In the genomic region with DNA sequence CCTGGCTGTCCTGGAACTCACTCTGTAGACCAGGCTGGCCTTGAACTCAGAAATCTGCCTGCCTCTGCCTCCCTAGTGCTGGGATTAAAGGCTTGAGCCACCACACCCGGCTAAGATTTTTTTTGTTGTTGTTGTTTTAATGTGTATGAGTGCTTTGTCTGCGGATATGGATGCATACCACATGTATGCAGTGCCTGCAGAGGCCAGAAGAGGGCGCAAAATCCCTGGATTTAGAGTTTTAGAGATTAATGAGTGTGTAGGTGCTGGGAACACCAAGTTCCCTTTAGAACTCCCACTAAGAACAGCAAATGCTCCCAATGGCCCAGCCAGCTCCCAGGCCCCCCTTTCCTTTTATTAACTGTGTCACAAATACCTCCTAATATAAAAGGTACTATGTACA, we compare ENCODE assay signal across 9 mouse cellular contexts. TPM values are rescaled to one million over a fixed set of nuclear protein-coding genes. Genes with fewer than 3 reads are reported as not detected.
DNase-seq lines count a peak whose midpoint lies in the region; ATAC-seq and TF ChIP-seq lines count a peak whose summit lies in the region.
"Had no signal": no experiment of that assay in that cellular context is flagged by ENCODE, and none has a peak within 500 bp of the region (broad histone marks: within the 10 kb centered on the region; RNA-seq: fewer than 3 reads in every experiment).

No protein-coding gene starts in this region.

- H3K9me3 ChIP-seq in kidney, postnatal 0 days (replicated peaks; ENCODE audit: low read length) = no peaks in the 10 kb centered on the region
- H3K9me3 ChIP-seq in kidney, embryonic 16.5 days (ENCODE audit: low read length) = no peaks in the 10 kb centered on the region
- H3K9me3 ChIP-seq in E14TG2a.4 (ENCODE audit: low read length) = no peaks in the 10 kb centered on the region
- H3K9me3 ChIP-seq in neural tube, embryonic 15.5 days (replicated peaks) = no peaks in the 10 kb centered on the region

- TF ChIP-seq CTCF in kidney, postnatal 0 days (IDR thresholded peaks at IDR 0.05; ENCODE audit: low read depth) = peak; percentile 59
- peak; percentile 80 for TF ChIP-seq CTCF in E14TG2a.4 (conservative IDR thresholded peaks at IDR 0.05; ENCODE audit: low read length)

- no peak overlapping the region for H3K27ac ChIP-seq in kidney, postnatal 0 days
- no peak overlapping the region for H3K27ac ChIP-seq in kidney, embryonic 16.5 days (ENCODE audit: low read length)
- H3K27ac ChIP-seq in neural tube, embryonic 15.5 days (replicated peaks) = no peak overlapping the region

- H3K9ac ChIP-seq in kidney, postnatal 0 days (ENCODE audit: low read depth, low read length) = no peak overlapping the region
- no peak overlapping the region for H3K9ac ChIP-seq in kidney, embryonic 16.5 days (replicated peaks; ENCODE audit: low read length)
- no peak overlapping the region for H3K9ac ChIP-seq in neural tube, embryonic 15.5 days (replicated peaks)

- ATAC-seq in kidney, postnatal 0 days (replicated peaks; ENCODE audit: low FRiP score, low read depth) = no peak
- ATAC-seq in kidney, embryonic 16.5 days (ENCODE audit: low FRiP score, low TSS enrichment) = no peak
- peak; percentile 56; the same call in 1 of the 2 replicates for ATAC-seq in granulocyte monocyte progenitor cell, adult 5-6 weeks (replicated peaks; ENCODE audit: poor library complexity, severe bottlenecking)
- no peak for ATAC-seq in neural tube, embryonic 15.5 days (ENCODE audit: low FRiP score)

- DNase-seq in kidney, postnatal 0 days (ENCODE audit: low spot score) = no peak
- DNase-seq in 416B (ENCODE audit: low read depth) = peak; percentile 39
- no peak for DNase-seq in gastrocnemius, postnatal 36 days
- DNase-seq: adrenal gland, adult 2 months had no signal

- no peak overlapping the region for H3K4me3 ChIP-seq in kidney, postnatal 0 days (replicated peaks; ENCODE audit: low read depth, low read length)
- no peak overlapping the region for H3K4me3 ChIP-seq in kidney, embryonic 16.5 days (ENCODE audit: low read length)
- no peak overlapping the region for H3K4me3 ChIP-seq in E14TG2a.4 (replicated peaks; ENCODE audit: low read length)
- no peak overlapping the region for H3K4me3 ChIP-seq in neural tube, embryonic 15.5 days (replicated peaks)

- no peak overlapping the region for H3K4me2 ChIP-seq in kidney, postnatal 0 days (ENCODE audit: low read length)
- no peak overlapping the region for H3K4me2 ChIP-seq in kidney, embryonic 16.5 days (replicated peaks; ENCODE audit: low read depth, low read length)
- no peak overlapping the region for H3K4me2 ChIP-seq in neural tube, embryonic 15.5 days
- H3K4me2 ChIP-seq: midbrain, embryonic 11.5 days had no signal

- intact Hi-C loops in gastrocnemius, postnatal 36 days (cut with DNase I) = loop anchor here (5.0 kb wide), 1 partner anchor 36 kb away; no protein-coding TSS in a partner anchor

- H3K4me1 ChIP-seq in kidney, postnatal 0 days (replicated peaks; ENCODE audit: insufficient read depth, low read length) = no peaks in the 10 kb centered on the region
- peaks cover 10% of the 10 kb centered on the region; the same call in 1 of the 2 replicates for H3K4me1 ChIP-seq in kidney, embryonic 16.5 days (ENCODE audit: insufficient read depth, low read length)
- H3K4me1 ChIP-seq in E14TG2a.4 (replicated peaks; ENCODE audit: low read depth, low read length) = peaks cover 61% of the 10 kb centered on the region
- H3K4me1 ChIP-seq in neural tube, embryonic 15.5 days = peaks cover 32% of the 10 kb centered on the region

- 68% methylated on average over 3 of the region's 3 CpGs for WGBS in kidney, postnatal 0 days
- WGBS in kidney, embryonic 16.5 days = 69% methylated on average over 3 of the region's 3 CpGs
- 71% methylated on average over 3 of the region's 3 CpGs for WGBS in neural tube, embryonic 15.5 days

- no peaks in the 10 kb centered on the region for H3K27me3 ChIP-seq in kidney, postnatal 0 days (ENCODE audit: insufficient read depth, low read length)
- peaks cover 5% of the 10 kb centered on the region; the same call in 1 of the 2 replicates for H3K27me3 ChIP-seq in kidney, embryonic 16.5 days (ENCODE audit: insufficient read depth, low read length)
- H3K27me3 ChIP-seq in E14TG2a.4 (ENCODE audit: insufficient read depth, low read length) = peaks cover 16% of the 10 kb centered on the region
- H3K27me3 ChIP-seq in neural tube, embryonic 15.5 days (replicated peaks) = 0 out of 2 replicates have a peak, but pooled peaks cover 3% of the 10 kb centered on the region

- no peaks in the 10 kb centered on the region for H3K36me3 ChIP-seq in kidney, postnatal 0 days (ENCODE audit: insufficient read depth, low read length)
- H3K36me3 ChIP-seq in kidney, embryonic 16.5 days (ENCODE audit: insufficient read depth, low read length) = no peaks in the 10 kb centered on the region
- H3K36me3 ChIP-seq in E14TG2a.4 (ENCODE audit: insufficient read depth, low read length) = no peaks in the 10 kb centered on the region
- no peaks in the 10 kb centered on the region for H3K36me3 ChIP-seq in neural tube, embryonic 15.5 days

RNA-seq across cellular contexts. Expression of a gene that starts 25.4 kb away (rescaled TPM):
- polyA plus RNA-seq in kidney, postnatal 0 days (2015; fragmentation: Nextera tagmentation; extraction: Ambion mirVana) = 0.37 and 0.80 TPM in 2 replicates
- polyA plus RNA-seq in kidney, embryonic 16.5 days (2015; fragmentation: Nextera tagmentation; extraction: Ambion mirVana) = 0.21 and 0.32 TPM in 2 replicates
- not detected in 2 replicates for total RNA-seq in granulocyte monocyte progenitor cell, adult 5-6 weeks (2014; fragmentation: Nextera tagmentation)
- total RNA-seq in granulocyte monocyte progenitor cell, adult 5-6 weeks (2017) = not detected in 2 replicates
- 16.9 and 17.6 TPM in 2 replicates for polyA plus RNA-seq in neural tube, embryonic 15.5 days (2015; fragmentation: Nextera tagmentation; extraction: Ambion mirVana)
- not detected for total RNA-seq in gastrocnemius, postnatal 36 days (2021)

RNA-seq across cellular contexts. Expression of a gene that starts 25.4 kb away (rescaled TPM):
- polyA plus RNA-seq in kidney, postnatal 0 days (2015; fragmentation: Nextera tagmentation; extraction: Ambion mirVana) = 0.07 and 0.13 TPM in 2 replicates
- polyA plus RNA-seq in kidney, embryonic 16.5 days (2015; fragmentation: Nextera tagmentation; extraction: Ambion mirVana) = 0.10 and 0.13 TPM in 2 replicates
- total RNA-seq in granulocyte monocyte progenitor cell, adult 5-6 weeks (2014; fragmentation: Nextera tagmentation) = not detected in 2 replicates
- total RNA-seq in granulocyte monocyte progenitor cell, adult 5-6 weeks (2017) = not detected in 2 replicates
- polyA plus RNA-seq in neural tube, embryonic 15.5 days (2015; fragmentation: Nextera tagmentation; extraction: Ambion mirVana) = 1.4 and 1.6 TPM in 2 replicates
- not detected for total RNA-seq in gastrocnemius, postnatal 36 days (2021)

RNA-seq across cellular contexts. Expression of a gene that starts 26.4 kb away (rescaled TPM):
- 10.3 and 11.7 TPM in 2 replicates for polyA plus RNA-seq in kidney, postnatal 0 days (2015; fragmentation: Nextera tagmentation; extraction: Ambion mirVana)
- polyA plus RNA-seq in kidney, embryonic 16.5 days (2015; fragmentation: Nextera tagmentation; extraction: Ambion mirVana) = 9.0 and 9.3 TPM in 2 replicates
- 4.0 and 6.5 TPM in 2 replicates for total RNA-seq in granulocyte monocyte progenitor cell, adult 5-6 weeks (2014; fragmentation: Nextera tagmentation)
- total RNA-seq in granulocyte monocyte progenitor cell, adult 5-6 weeks (2017) = 0.36 and 0.43 TPM in 2 replicates
- polyA plus RNA-seq in neural tube, embryonic 15.5 days (2015; fragmentation: Nextera tagmentation; extraction: Ambion mirVana) = 0.68 and 1.6 TPM in 2 replicates
- 1 to 10 TPM; 2.5 to 4.2 TPM for total RNA-seq in gastrocnemius, postnatal 36 days (2021)
